Mouse (Mus musculus) urinary bladder, adult 2 months (tissue): Measurements from ENCODE around the gene Tefm. TPM values are rescaled to one million over a fixed set of nuclear protein-coding genes. Genes with fewer than 3 reads are reported as not detected.
"Not testable (repeated sequence)": the region's sequence is repeated elsewhere in the genome, so short reads cannot be mapped to it uniquely, and the experiment has no call there.

ENCODE experiments used
- DNase-seq: peaks from one replicate; pipeline ENCODE4 v3.0.0; 2022; ENCODE audit warnings: low spot score
- polyA plus RNA-seq: library from polyadenylated mRNA; depleted of rRNA; stranded (reverse); fragments of >200 nt; gene quantifications from 2 replicates; pipeline ENCODE4 v1.2.3, GENCODE M21; 2012; rRNA removed

Tefm gene
- 11.4 and 13.6 TPM in 2 replicates for polyA plus RNA-seq

DNA sequence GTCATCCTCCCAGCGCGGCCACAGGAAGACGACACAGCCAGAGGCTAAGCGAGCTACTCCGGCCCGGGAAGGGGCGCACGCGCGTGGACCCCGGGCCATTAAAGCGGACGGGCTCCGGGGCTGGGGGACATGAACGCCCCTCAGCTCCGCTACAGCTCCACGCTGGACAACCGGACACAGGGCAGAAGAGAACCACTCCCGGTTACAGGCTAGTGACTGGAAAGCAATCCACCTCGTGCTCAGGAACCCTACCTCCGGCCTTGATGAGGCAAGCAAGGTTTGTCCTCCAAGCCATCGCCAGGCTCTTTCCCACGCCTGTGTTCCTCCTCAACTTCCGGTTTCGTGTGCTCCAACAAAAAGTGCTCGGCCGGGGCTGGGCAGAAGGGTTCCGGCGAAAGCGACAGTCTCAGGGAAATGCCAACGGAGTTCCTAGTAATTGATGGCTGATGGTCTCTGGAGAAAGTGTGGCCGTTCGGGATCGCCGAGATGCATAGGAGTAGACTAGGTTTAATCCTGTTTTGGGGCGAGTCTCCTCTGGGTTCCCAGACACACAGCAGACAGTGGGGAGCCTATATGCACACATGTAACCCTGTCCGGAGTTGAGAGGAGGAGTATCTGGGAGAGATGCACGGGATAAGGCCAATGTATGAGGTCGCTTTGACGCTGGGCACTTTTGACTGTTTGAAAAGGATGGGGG lies at the start of gene Tefm:
Gene Tefm, minus strand, starts transcription at position 351 of the 697 bp plus-strand sequence.
- peak; percentile 73 for DNase-seq

DNA sequence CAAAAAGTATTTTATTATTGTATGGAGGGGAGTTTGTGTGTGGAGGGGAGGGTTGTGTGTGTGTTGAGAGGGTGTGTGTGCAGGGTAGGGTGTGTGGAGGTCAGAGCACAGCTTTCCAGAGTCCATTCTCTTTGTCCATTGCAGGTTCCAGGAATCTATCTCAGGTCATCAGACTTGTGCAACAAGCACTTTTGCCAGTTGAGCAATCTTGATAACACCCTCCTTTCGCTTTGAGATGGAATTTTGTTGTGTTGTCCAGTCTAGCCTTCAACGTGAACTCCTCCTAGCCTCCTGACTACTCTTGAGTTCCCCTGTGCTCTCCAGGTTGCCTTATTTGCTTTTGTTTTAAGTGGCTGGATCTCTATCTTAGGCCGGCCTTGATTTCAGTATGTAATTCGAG lies 48.3 kb upstream of the Tefm start:
- DNase-seq = no peak

DNA sequence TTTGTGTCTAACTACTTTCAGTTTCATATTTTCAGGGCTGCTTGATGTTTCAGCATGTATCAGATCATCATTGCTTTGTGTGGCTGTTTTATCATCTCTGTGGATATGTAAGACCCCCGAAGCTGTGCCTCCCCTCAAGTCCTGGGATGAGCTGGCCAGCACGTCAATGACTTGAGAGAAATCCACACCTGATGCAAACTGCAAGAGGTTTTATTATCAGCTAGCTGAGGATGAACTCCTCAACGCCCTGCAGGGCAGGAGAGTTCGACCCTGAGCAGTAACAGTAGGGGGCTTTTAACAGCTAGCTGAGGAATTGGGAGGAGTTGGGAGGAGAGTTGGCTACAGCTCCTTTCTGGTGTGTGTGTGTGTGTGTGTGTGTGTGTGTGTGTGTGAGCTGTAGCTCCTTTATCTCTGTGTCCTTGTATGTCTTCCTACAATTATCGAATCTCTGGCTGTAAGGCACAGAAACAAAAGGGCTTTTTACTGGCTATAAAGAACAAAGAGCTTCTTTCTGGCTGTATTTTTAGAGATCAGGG lies 43.5 kb upstream of the Tefm start:
- DNase-seq = not testable (repeated sequence)

DNA sequence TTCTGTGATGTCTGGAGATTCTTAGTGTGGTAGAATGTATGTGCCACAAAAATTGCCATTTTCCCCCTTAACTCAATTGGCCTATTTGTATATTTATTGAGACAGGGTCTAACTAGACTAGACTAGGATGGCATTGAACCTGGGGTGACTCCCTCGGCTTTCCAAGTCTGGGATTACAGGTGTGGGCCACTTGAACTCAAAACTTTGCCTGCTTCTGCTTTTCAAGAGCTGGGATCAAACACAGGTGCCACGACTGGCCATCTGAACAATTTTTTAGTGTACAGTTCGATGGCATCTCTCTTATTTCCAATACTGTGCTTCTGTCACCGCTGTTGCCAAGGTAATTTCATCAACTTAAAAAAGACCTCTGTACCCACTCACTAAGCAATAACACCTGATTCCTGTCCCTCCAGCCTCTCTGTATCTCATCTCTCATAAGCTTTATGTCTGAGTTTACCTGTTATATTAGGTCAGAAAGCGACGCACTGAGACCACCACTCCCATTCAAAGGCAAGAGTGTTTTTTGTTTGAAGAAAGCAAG lies 42.6 kb upstream of the Tefm start:
- DNase-seq = no peak

DNA sequence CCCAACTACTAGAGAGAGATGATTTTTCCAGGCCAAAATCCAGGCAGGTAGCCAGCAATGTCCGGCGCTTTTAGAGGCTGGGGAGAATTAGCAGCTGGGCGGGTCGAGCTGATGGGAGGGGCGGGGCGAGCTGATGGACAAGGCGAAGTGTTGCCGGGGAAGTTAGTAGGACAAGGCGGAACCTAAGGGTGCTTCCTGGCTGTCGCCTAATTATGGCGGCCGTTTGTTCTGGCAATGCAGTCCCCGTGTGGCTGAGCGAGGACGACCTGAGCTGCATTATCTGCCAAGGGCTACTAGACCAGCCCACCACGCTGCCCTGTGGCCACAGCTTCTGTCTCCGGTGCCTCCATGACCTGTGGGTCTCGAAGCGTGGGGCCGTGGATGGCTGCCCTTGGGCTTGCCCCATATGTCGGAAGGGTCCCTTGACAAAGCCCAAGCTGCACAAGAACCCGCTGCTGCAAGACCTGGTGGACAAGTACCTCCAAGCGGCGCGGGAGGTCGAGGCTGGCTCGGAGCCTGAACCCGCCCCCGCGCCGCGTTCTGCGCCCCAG lies 41.8 kb upstream of the Tefm start, which contains the start of gene Rnf135:
Gene Rnf135, plus strand, starts transcription at position 147 of the 551 bp plus-strand sequence.
- peak; percentile 68 for DNase-seq

DNA sequence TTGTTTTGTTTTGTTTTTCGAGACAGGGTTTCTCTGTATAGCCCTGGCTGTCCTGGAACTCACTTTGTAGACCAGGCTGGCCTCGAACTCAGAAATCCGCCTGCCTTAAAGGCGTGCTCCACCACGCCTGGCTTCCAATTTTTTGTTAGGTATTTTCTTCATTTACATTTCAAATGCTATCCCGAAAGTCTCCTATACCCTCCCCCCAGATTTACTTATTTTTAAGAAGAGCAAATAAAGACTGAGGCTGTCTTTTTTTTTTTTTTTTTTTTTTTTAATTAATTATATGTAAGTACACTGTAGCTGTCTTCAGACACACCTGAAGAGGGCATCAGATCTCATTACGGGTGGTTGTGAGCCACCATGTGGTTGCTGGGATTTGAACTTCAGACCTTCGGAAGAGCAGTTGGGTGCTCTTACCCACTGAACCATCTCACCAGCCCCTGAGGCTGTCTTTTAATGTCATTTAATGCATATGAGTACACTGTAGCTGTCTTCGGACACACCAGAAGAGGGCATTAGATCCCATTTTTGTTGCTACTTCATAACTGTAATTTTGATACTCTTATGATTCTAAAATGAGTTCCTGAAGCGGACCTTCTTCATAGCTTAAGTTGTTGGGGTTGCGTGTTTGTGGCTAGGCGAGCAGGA lies 41.2 kb upstream of the Tefm start:
- DNase-seq = not testable (repeated sequence)

DNA sequence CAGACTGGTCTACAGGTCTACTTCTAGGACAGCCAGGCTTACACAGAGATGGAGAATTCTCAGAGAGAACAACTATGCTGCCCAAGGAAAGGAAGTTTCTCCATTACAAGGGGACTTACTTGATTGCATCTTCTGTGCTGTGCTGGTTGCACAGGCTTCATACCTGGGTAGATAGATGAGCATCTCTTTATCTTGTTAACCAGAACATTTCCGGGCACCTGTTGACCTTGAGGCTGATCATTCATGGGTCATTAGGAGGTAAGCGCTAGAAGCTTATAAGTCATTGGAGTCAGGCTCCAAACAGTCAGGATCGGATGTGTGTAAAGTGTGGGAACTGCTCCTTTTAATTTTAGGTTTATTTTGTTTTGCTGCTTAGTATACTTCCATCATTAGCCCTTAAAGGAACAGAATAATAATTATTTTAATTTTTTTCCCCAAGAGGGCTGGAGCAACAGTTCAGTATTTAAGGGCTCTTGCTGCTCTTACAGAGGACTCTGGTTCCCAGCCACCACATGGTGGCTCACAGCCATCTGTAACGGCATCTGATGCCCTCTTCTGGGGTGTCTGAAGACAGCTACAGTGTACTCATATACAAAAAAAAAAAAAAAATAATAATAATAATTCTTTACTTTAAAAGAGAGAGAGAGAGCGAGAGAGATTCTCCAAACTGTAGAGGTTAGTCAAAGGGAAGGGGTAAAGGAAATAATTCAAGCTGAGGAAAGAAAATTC lies 39.2 kb upstream of the Tefm start:
- DNase-seq = no peak

DNA sequence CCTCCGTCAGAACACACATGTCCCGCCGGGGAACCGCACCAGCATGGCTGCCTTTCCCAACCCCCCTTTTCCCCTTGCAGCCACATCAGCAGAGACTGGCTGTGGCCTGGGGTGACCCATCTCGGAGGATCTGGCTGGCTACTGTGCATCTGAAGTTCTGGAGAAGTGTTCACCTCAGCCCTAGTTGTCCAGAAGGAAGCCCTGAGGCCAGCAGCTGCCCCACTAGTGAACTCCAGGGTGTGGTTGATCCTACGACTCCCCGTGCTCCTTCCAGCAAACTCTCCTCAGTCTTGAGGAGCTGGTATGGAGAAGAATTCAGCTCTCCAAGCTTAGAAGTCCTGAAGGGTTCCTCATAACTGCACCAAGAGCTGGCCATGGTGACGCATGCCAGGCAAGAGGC lies 36.3 kb upstream of the Tefm start:
- no peak for DNase-seq

DNA sequence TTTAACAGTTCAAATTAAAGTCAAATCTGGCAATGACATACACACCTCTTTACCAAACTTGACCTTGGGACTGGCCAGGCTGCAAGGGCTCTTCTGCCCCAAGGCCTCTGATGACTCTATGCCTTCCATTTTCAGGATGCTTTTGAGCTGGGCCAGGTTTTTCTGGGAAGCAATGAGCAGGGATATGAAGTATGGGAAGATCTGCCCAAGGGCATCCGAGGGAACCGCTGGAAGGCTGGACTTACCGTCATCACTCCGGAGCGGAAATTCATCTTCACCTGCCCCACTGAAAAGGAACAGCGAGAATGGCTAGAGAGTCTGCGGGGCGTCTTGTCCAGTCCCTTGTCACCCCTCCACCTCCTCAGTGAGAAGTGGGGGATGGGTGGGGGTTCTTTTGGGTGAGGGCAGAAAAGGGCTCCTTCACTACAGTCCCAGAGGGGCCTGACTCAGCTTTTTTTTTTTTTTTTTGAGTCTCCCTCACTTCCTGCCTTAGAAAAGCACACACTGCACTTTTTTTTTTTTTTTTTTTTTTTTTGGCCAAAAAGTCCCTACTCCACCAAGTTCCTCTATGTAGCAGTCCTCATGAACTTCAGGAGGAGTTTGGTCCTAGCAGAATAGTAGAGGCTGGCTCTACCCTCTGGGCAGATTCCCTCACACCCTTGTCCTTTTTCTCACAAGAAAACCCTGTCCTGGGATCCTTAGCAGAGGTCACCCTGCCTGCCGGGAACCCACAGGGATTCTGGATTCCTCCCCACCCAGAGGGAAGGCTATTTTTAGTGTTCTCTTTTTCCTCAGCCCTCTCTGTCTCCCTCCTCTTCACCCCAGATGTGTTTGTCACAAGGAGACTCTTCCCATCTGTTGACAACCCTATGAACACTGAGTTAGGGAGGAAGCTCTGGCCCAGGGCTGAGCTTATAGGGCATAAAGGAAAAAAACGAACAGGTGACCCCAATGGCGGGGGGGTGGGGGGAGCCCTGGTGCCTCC lies 35.2 kb upstream of the Tefm start:
- no peak for DNase-seq

DNA sequence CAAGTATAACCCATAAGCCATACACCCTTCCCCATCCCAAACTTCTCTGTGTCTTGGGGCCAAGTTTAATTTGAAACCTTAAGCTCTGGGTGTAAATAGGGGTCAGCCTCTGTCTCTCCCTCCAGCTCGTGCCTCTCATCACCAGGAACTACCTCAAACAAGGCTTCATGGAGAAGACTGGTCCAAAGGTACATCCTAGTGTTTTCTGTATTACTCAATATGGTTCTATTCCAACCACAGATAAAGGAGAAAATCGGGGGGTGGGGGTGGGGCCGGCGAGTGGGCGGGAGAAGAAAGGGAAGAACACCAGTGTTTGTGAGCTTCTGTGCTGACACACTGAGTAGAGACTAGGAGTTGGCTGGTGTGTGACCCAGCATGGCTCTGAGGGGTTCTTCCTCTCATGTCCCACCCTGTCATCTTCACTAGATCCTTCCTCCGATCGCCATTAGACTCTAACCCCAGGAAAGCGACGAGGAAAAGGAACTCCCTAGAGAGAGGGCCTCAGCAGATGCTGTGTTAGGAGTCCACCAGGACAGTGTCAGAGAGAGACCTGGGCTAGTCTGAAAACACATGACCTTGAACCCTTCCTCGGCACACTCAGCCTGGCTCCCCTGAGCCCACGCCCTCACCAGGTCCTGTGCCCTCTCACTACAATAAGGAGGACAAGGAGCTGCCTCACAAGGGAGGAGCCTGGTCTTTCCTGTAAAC lies 32.1 kb upstream of the Tefm start:
- DNase-seq = no peak

DNA sequence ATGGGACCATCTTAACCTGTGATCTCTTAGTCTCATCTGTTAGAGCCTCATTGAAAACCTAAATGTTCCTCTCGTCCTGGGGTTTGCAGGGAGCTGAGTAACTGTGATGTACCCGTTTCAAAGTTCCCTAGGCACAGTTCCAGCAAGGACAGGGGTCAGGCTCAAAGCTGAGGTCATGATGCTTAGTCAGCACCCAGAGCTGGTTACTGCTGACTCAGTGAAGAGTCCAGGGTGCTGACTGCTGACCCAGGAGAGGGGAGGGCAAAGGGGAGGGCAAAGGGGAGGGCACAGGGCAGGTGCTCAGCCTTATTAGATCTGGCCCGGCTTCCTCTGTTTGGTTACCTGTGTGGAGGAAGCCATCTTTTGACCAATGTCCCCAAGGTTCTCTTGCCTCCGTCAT lies 29.9 kb upstream of the Tefm start:
- DNase-seq = no peak

DNA sequence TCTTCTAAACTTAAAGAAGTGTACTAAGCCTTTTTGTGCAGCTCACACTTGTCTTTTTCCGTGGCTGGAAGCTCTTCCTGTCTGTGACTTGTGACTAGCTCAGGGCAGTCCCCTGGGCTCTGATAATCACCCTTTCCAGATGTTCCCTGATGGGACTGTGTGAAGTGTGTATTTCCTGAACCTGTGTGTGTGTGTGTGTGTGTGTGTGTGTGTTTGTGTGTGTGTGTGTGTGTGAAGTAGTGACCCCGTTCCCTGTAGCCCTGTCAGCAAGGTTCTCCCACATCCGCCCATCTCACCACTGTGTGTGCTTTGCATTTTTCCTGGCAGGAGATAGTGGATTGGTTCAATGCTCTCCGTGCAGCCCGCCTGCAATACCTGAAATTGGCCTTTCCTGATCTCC lies 28.4 kb upstream of the Tefm start:
- DNase-seq = no peak

DNA sequence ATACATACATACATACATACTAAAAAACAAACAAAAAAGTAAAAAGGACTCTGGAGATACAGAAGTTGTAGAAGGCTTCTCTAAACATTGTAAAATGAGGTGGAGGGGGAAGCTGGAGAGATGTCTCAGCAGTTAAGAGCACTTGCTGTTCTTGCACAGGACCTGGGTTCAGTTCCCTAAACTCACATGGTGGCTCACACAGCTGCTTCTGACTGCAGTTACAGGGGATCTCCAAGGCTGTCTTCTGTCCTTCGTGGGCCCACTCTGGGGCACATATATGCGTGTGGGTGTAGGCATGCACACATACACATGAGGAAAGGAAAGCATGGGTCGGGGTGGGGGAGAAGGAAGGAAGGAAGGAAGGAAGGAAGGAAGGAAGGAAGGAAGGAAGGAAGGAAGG lies 27.7 kb upstream of the Tefm start:
- no peak for DNase-seq

DNA sequence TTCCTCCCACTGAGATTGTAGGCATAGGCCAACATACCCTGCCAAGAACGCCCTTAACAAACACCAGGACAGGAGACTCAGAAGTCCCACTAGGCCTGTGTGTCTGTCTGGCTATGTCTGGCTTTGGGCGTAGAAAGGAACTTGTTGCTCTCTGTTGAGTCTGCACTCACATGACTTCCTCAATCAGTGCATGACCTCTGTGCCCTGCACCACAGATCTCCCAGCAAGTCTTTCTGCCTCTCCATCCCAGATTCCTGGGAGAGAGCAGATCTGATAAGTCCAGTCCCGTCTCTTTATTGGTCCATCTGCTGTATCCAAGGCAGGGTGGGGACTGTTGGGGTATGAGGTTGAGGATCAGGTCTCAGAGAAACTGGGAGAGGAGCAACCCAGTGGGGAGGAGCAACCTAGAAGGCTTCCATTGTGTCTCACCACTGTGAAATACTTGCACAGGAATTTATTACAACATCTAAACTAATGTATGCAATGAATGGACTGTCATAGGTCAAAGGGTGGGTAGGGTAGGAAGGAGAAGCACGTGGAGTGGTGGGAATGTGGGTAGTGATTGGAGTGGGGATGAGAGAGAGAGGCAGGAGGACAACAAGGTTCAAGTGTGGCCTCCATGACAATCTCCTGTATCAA lies 26.8 kb upstream of the Tefm start:
- no peak for DNase-seq

DNA sequence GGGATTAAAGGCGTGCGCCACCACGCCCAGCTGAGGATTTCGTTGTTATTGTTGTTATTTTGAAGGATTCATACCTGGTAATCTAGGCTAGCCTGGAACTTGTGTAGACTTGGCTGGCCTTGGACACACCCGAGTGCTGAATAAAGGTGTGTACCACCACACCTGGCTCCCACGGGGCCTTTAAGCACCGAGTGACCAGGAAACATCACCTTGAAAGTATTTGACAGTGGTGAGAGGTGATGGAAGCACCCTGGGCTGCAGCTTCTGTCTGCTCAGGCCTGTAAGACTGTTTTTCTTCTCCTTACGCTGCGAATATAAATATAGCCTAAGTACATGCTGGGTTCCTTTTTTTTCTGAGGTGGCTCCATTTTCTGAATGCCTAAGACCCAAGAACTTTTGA lies 26.1 kb upstream of the Tefm start:
- DNase-seq = no peak

DNA sequence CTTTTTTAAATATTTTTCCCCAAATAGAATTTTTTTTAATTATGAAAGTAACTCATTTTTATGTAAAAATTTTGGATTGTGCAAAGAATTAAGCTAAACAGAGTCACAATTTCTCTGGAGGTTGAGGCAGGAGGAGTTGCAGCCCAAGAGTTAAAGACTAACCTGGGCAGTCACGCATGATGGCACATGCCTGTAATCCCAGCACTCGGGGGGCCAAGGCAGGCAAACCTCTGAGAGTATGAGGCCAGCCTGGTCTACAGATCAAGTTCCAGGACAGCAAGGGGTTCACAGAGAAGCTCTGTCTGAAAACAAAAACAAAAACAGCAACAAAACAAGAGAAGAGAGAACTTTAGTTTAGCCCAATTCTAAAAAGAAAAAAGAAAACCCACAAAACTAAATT lies 22.2 kb upstream of the Tefm start:
- DNase-seq = no peak

DNA sequence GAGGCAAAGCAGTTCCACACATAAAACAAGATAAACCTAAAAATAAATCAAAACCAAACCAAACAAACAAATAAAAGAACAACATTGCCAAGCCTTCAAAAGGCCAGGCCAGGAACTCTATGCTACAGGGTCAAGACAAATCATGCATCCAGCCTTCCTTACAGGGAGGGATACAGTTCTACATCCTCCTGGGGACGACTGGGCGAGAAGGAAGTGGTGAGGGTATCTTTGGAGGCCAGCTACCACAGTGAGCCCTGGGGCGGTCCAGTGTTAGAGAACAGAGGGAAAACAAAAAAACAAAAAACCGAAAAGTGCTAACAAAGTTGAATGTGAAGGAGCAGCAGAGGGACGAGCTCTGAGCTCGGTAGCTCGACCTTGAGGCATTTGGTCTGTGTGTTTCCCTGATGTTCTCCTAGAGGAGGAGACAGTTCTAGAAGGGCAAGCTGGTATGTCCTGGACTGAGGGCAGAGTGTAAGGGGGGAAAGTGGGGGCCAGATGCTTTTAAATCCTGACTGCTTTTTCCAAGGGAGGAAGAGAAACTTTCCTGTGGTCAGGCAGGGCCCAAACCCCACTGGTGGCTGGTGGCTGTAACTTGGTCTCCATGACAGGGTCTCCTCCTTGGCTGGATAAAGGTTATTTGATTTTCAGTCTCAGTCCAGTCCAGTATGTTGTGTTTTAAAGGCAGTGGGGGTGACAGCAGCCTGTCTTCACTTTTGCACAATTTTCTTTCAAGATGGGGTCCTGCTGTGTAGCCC lies 21.6 kb upstream of the Tefm start:
- no peak for DNase-seq

DNA sequence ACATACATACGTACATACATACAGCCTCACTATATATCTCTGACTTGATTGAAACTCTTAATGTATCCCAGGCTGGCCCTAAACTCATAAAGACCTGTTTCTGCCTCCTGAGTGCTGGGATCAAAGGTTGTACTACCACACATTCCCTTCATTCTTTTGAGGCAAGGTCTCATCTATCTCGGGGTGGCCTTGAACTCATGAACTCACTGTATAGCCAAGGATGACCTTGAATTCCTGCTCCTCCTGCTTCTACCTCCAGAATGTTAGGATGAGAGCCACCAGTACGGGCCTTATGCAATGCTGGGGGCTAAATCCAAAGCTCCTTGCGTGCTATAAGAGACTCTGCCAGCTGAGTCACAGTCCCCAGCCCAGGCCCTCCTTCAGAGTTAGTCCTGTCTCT lies 19.1 kb upstream of the Tefm start:
- DNase-seq = no peak

DNA sequence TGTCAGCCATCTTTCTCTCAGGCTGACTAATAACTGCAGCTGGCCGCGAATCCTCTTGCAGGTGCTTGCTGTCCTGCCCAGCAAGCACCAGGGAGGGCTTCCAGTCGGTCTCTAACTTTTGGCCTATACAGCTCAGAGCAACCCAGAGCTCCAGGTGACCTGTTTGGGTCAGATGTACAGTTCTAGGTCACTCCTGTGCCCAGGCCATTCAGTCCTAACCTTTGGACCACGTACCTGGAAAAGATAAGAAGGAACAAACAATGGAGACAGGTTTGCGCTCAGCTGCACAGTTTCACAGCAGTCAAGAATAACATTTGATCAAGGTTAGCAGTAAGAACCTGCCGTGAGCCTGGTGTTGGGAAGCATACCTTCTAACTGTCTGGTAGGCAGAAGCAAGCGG lies 17.0 kb upstream of the Tefm start:
- DNase-seq = no peak
